18 mouse cellular contexts compared by ENCODE assay signal in genomic region chr13:44141181-44141580, GRCm38 (mm10).
DNase-seq lines count a peak whose midpoint lies in the region; ATAC-seq and TF ChIP-seq lines count a peak whose summit lies in the region.
"Had no signal": no experiment of that assay in that cellular context is flagged by ENCODE, and none has a peak within 500 bp of the region (broad histone marks: within the 10 kb centered on the region; RNA-seq: fewer than 3 reads in every experiment).

No protein-coding gene starts in this region.

- no peak overlapping the region for H3K4me3 ChIP-seq in hindbrain, postnatal 0 days (ENCODE audit: low read length)
- no peak overlapping the region for H3K4me3 ChIP-seq in hindbrain, embryonic 10.5 days
- no peak overlapping the region for H3K4me3 ChIP-seq in midbrain, embryonic 11.5 days (ENCODE audit: low read depth, low read length)
- H3K4me3 ChIP-seq in midbrain, embryonic 14.5 days (replicated peaks; ENCODE audit: low read depth, low read length) = no peak overlapping the region
- H3K4me3 ChIP-seq: embryonic facial prominence, embryonic 13.5 days; forebrain, embryonic 13.5 days; heart, embryonic 12.5 days; hindbrain, embryonic 12.5 days had no signal

- peak; percentile 64 to 71 for DNase-seq in cerebellum, postnatal 10 days
- DNase-seq in cerebellum, adult 11-12 months = no peak
- peak; percentile 17 for DNase-seq in hindbrain, postnatal 0 days (ENCODE audit: low spot score)
- DNase-seq in hindbrain, embryonic 10.5 days (ENCODE audit: low spot score) = no peak
- peak; percentile 72 for DNase-seq in midbrain, embryonic 11.5 days (ENCODE audit: low spot score, missing footprints)
- DNase-seq in midbrain, embryonic 14.5 days = no peak
- no peak for DNase-seq in ovary, postnatal 10 days (ENCODE audit: low spot score)
- DNase-seq: adrenal gland, postnatal 10 days; cerebellum, adult 18-20 months; cerebellum, postnatal 25 days; forebrain, postnatal 0 days; gastrocnemius, postnatal 14 days; heart, postnatal 36 days had no signal

- H3K4me1 ChIP-seq in hindbrain, postnatal 0 days (ENCODE audit: insufficient read depth, low read length) = no peaks in the 10 kb centered on the region
- H3K4me1 ChIP-seq in hindbrain, embryonic 10.5 days (replicated peaks) = no peaks in the 10 kb centered on the region
- no peaks in the 10 kb centered on the region for H3K4me1 ChIP-seq in midbrain, embryonic 11.5 days (ENCODE audit: control insufficient read depth, insufficient read depth, low read length)
- no peaks in the 10 kb centered on the region for H3K4me1 ChIP-seq in midbrain, embryonic 14.5 days (ENCODE audit: control insufficient read depth, insufficient read depth, low read length)
- H3K4me1 ChIP-seq: embryonic facial prominence, embryonic 13.5 days; forebrain, embryonic 13.5 days; heart, embryonic 12.5 days; hindbrain, embryonic 12.5 days had no signal

- H3K27me3 ChIP-seq in hindbrain, postnatal 0 days (ENCODE audit: insufficient read depth, low read length) = no peaks in the 10 kb centered on the region
- H3K27me3 ChIP-seq in hindbrain, embryonic 10.5 days (ENCODE audit: insufficient read depth, poor library complexity, severe bottlenecking) = no peaks in the 10 kb centered on the region
- H3K27me3 ChIP-seq in midbrain, embryonic 11.5 days (ENCODE audit: control insufficient read depth, insufficient read depth, low read length) = no peaks in the 10 kb centered on the region
- H3K27me3 ChIP-seq in midbrain, embryonic 14.5 days (ENCODE audit: control insufficient read depth, insufficient read depth, low read length) = no peaks in the 10 kb centered on the region
- H3K27me3 ChIP-seq: embryonic facial prominence, embryonic 13.5 days; forebrain, embryonic 13.5 days; heart, embryonic 12.5 days; hindbrain, embryonic 12.5 days had no signal

- H3K27ac ChIP-seq in hindbrain, postnatal 0 days = no peak overlapping the region
- no peak overlapping the region for H3K27ac ChIP-seq in hindbrain, embryonic 10.5 days
- H3K27ac ChIP-seq in midbrain, embryonic 11.5 days (ENCODE audit: low read depth, low read length) = no peak overlapping the region
- no peak overlapping the region for H3K27ac ChIP-seq in midbrain, embryonic 14.5 days (replicated peaks; ENCODE audit: low read depth, low read length)
- H3K27ac ChIP-seq: embryonic facial prominence, embryonic 13.5 days; forebrain, embryonic 13.5 days; hindbrain, embryonic 12.5 days had no signal

- H3K9ac ChIP-seq in hindbrain, postnatal 0 days (replicated peaks; ENCODE audit: low read length) = no peak overlapping the region
- no peak overlapping the region for H3K9ac ChIP-seq in midbrain, embryonic 11.5 days (ENCODE audit: low read length)
- H3K9ac ChIP-seq in midbrain, embryonic 14.5 days (replicated peaks; ENCODE audit: low read length) = no peak overlapping the region
- H3K9ac ChIP-seq: embryonic facial prominence, embryonic 13.5 days; forebrain, embryonic 13.5 days; forebrain, postnatal 0 days; heart, embryonic 12.5 days; hindbrain, embryonic 12.5 days had no signal

- H3K9me3 ChIP-seq in hindbrain, postnatal 0 days (ENCODE audit: low read length) = no peaks in the 10 kb centered on the region
- H3K9me3 ChIP-seq in hindbrain, embryonic 10.5 days = peaks cover 17% of the 10 kb centered on the region
- H3K9me3 ChIP-seq in midbrain, embryonic 11.5 days (ENCODE audit: control insufficient read depth, low read length) = no peaks in the 10 kb centered on the region
- H3K9me3 ChIP-seq in midbrain, embryonic 14.5 days (ENCODE audit: control insufficient read depth, low read length) = no peaks in the 10 kb centered on the region
- H3K9me3 ChIP-seq: hindbrain, embryonic 12.5 days had no signal

- H3K4me2 ChIP-seq in hindbrain, postnatal 0 days (ENCODE audit: low read depth, low read length) = no peak overlapping the region
- H3K4me2 ChIP-seq in midbrain, embryonic 11.5 days = no peak overlapping the region
- H3K4me2 ChIP-seq in midbrain, embryonic 14.5 days (ENCODE audit: low read length) = no peak overlapping the region
- H3K4me2 ChIP-seq: embryonic facial prominence, embryonic 13.5 days; forebrain, embryonic 13.5 days; heart, embryonic 12.5 days; hindbrain, embryonic 12.5 days had no signal

- ATAC-seq in hindbrain, postnatal 0 days = no peak
- ATAC-seq in midbrain, embryonic 11.5 days (ENCODE audit: low FRiP score) = no peak
- ATAC-seq in midbrain, embryonic 14.5 days (ENCODE audit: low FRiP score, low TSS enrichment) = no peak
- ATAC-seq: forebrain, embryonic 13.5 days; forebrain, postnatal 0 days; hindbrain, embryonic 16.5 days had no signal

- H3K36me3 ChIP-seq in hindbrain, postnatal 0 days (ENCODE audit: insufficient read depth, low read length) = no peaks in the 10 kb centered on the region
- no peaks in the 10 kb centered on the region for H3K36me3 ChIP-seq in hindbrain, embryonic 10.5 days
- H3K36me3 ChIP-seq in midbrain, embryonic 11.5 days (ENCODE audit: control insufficient read depth, insufficient read depth, low read length) = no peaks in the 10 kb centered on the region
- no peaks in the 10 kb centered on the region for H3K36me3 ChIP-seq in midbrain, embryonic 14.5 days (ENCODE audit: control insufficient read depth, insufficient read depth, low read length)
- H3K36me3 ChIP-seq: embryonic facial prominence, embryonic 13.5 days; hindbrain, embryonic 12.5 days had no signal

- 42% methylated on average over 5 of the region's 5 CpGs for WGBS in hindbrain, postnatal 0 days
- 77% methylated on average over 5 of the region's 5 CpGs for WGBS in hindbrain, embryonic 10.5 days
- 82% methylated on average over 5 of the region's 5 CpGs for WGBS in midbrain, embryonic 11.5 days
- 45% methylated on average over 5 of the region's 5 CpGs for WGBS in midbrain, embryonic 14.5 days

- no peak for TF ChIP-seq CTCF in hindbrain, postnatal 0 days (IDR thresholded peaks at IDR 0.05; ENCODE audit: low read depth)

Comparison
In these comparisons a context has a peak if more than half of its experiments do, and no peak if none do; other contexts are left out.
1. DNase-seq: peak in cerebellum, postnatal 10 days (2 of 2), hindbrain, postnatal 0 days (single experiment) and midbrain, embryonic 11.5 days (single experiment); none in cerebellum, adult 11-12 months (single experiment), hindbrain, embryonic 10.5 days (single experiment), midbrain, embryonic 14.5 days (single experiment) and ovary, postnatal 10 days (single experiment).